Mouse (Mus musculus) embryonic fibroblast, embryonic 13.5 days (primary cell): ENCODE results near the gene Dynlrb2.

Experiments used
- CTCF ChIP-seq: IDR thresholded peaks from 2 replicates; pipeline ENCODE4 v1.5.1; 2011; ENCODE audit warnings: mild to moderate bottlenecking, control low read depth, low read length, moderate library complexity, borderline replicate concordance; ENCODE audit not compliant: insufficient read depth
- POLR2A ChIP-seq: IDR thresholded peaks from 2 replicates; pipeline ENCODE4 v1.6.1; 2011; ENCODE audit warnings: low read depth, mild to moderate bottlenecking, control low read depth, low read length, moderate library complexity

DNA sequence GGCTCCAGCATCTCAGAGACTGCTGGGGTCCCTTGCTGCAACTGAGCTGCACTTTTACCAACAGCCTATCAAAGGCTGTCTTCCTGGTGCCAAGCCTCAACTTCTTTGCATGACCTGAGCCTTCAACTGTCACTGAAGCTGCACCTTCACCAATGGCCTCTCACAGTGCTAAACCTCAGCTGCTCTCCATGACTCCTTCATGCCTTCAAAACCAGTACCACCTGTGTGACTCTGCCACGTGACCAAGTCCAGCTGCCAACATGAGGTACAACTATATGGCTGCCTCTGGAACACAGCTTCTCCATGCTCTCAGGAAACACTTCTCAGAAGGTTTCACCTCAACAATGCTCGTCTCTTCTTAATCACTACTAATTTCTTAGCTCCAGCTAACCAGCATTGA lies 16.2 kb upstream of the Dynlrb2 start:
- TF ChIP-seq CTCF (no peak), POLR2A (no peak)
